Mouse (Mus musculus) embryonic facial prominence, embryonic 14.5 days (tissue): ENCODE results near the gene Zdhhc14. TPM values are rescaled to one million over a fixed set of nuclear protein-coding genes. Genes with fewer than 3 reads are reported as not detected.

Source experiments
- ATAC-seq: fragments of 200-750 bp; cut with Nextera tagmentation; 2 replicates; pipeline ENCODE4 v1.8.0; 2017; ENCODE audit warnings: low read depth, moderate number of reproducible peaks, moderate TSS enrichment
- DNase-seq: peaks from one replicate; pipeline ENCODE4 v3.0.0-alpha.2; 2015; ENCODE audit warnings: low spot score
- H3K27ac ChIP-seq: fragments of 300-500 bp; sonication (generic); replicated peaks from 2 replicates; pipeline ENCODE4 v1.5.1; 2014; ENCODE audit warnings: low read depth, mild to moderate bottlenecking, low read length, moderate library complexity
- H3K27me3 ChIP-seq: fragments of 300-500 bp; sonication (generic); replicated peaks from 2 replicates; pipeline ENCODE4 v1.6.1; 2014; ENCODE audit warnings: low read length; ENCODE audit not compliant: control insufficient read depth, insufficient read depth
- H3K36me3 ChIP-seq: fragments of 300-500 bp; sonication (generic); 2 replicates; pipeline ENCODE4 v1.6.1; 2014; ENCODE audit warnings: low read length, mixed read lengths; ENCODE audit not compliant: control insufficient read depth, insufficient read depth
- H3K4me1 ChIP-seq: fragments of 300-500 bp; sonication (generic); 2 replicates; pipeline ENCODE4 v1.6.1; 2014; ENCODE audit warnings: antibody characterized with exemption, low read length; ENCODE audit not compliant: control insufficient read depth, insufficient read depth
- H3K4me2 ChIP-seq: fragments of 300-500 bp; sonication (generic); 2 replicates; pipeline ENCODE4 v1.6.1; 2014; ENCODE audit warnings: low read depth, mild to moderate bottlenecking, low read length, moderate library complexity, mixed read lengths
- H3K4me3 ChIP-seq: fragments of 300-500 bp; sonication (generic); 2 replicates; pipeline ENCODE4 v1.5.1; 2014; ENCODE audit warnings: low read depth, mild to moderate bottlenecking, low read length
- H3K9ac ChIP-seq: fragments of 300-500 bp; sonication (generic); 2 replicates; pipeline ENCODE4 v1.6.1; 2014; ENCODE audit warnings: low read depth, mild to moderate bottlenecking, low read length, moderate library complexity, mixed read lengths
- H3K9me3 ChIP-seq: fragments of 300-500 bp; sonication (generic); 2 replicates; pipeline ENCODE4 v1.6.1; 2016; ENCODE audit warnings: low read length; ENCODE audit not compliant: control insufficient read depth
- WGBS: fragments of 180-500 bp; shearing (Covaris S2); extraction: QIAGEN DNeasy Blood & Tissue Kit; methylation state at CpG from one replicate; pipeline ENCODE4 v1.1.7; 2014; 5-methylcytosine and 5-hydroxymethylcytosine counted together
- polyA plus RNA-seq: library from polyadenylated mRNA; unstranded; fragments of >200 nt; fragmentation: Nextera tagmentation; extraction: Ambion mirVana; gene quantifications from 2 replicates; pipeline ENCODE4 v1.2.1, GENCODE M21; 2014

The Zdhhc14 gene
- polyA plus RNA-seq, 1 experiment from 2014 or later, result 4.6 TPM

DNA sequence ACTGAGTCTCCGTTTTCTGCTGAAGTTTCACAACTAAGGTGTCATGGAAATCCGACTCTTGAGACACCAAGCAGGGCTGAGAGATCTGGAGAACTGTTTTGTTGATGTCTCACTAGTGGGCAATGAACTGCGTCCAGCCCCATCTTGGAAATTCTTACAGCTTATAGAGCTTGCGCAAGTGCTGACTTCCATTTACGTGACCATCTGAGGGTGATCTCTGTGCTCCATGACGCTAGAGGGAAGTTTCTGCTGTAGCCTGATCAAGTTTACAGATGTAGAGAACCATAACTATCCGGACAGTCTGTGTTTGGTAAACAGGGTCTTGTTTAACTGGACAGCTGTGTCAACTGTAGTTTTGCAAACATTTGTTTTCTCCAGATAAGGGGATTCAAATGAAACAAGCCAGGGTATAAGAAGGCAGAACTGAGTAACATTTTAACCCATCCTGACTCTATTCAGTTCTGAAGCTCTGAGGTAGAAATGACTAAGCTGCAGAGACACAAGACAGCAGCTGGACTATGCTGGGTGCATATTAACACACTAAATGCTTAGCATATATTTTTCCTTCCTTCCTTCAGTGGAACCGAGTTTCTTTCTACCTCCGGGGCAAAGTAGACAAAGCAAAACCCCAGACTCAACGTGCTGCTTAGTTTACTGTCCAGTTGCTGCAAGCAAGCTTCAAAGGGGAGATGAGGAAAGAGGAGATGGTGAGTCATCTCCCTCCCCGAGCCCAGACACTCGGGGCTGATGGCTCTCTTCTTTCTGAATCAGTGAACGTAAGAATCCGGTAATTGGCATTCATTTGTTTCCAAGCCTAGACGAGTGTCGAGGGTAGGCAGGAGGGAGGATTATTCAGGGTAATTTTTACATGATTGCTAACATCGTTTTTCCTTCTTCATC is 77.0 kb downstream of the Zdhhc14 start:
- H3K27me3 ChIP-seq, result no peaks in the 10 kb centered on the region

DNA sequence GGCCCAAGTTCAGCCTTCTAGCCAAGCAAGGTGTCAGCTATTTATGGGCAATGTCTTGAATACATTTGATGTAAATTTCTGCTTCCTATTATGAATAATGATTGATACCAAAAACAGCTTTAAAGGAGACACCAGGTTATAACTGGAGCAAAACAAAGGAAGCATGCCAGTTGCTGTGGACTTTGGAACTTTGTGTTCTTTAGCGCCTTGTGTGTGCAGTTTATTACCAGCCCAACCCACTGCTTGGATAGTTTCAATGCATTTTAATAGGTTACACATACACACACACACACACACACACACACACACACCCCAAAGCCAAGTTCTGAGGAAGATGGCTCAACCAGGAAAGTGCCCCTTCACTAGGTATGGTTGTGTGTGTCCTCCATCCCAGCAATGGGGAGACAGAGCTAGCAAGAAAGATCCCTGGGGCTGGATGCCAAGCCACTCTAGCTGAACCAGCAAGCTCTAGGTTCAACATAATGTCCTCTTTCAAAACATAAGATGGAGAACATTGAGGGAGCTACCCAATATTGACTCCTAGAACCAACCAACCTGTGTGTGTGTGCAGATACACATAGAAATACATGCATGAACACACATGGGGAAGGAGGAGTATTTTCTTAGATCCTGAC is 79.9 kb downstream of the Zdhhc14 start:
- ATAC-seq, result no peak
- no peaks in the 10 kb centered on the region for H3K9me3 ChIP-seq
- WGBS, result 92% methylated on average over 1 of the region's 1 CpGs

More for the DNA sequence above, 77.0 kb downstream of the Zdhhc14 start:
- ATAC-seq (no peak), DNase-seq (no peak)
- Histone ChIP-seq H3K9me3 (no peaks in the 10 kb centered on the region), H3K36me3 (no peaks in the 10 kb centered on the region), H3K9ac (no peak overlapping the region), H3K4me3 (no peak overlapping the region), H3K27ac (no peak overlapping the region), H3K4me1 (no peaks in the 10 kb centered on the region), H3K4me2 (no peak overlapping the region)
- WGBS, result 60% methylated on average over 17 of the region's 17 CpGs

DNA sequence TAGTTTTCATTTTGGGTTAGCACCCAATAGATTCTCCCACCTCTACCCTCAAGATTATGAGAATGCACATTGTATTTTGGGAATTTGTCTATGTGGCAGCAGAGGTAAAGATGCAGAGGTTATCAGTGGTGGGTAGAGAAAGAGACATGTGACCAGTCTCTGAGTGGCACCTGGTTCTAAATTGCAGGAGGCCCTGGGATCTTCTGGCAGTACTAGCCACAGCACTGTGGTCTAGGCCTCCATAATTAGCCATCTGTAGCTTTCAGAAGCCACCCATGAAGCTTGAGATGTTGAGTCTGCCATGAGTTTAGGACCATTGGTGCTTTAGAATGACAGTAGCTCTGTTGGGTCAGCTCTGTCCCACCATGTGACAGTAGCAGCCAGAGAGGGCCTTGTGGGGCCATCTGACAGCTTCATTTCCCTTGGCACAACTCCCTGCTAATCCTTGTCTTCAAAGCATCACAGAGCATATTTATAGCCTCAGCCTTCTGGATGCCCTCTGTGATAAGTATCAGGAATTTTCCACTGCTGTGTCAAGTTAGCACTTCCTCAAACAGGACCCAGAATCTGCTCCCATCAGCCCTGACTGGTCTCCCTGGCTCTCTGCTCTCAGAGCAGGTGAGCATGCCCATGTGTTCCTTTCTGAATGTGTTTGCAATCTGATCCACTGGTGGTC is 80.5 kb downstream of the Zdhhc14 start:
- Histone ChIP-seq H3K9me3 (no peaks in the 10 kb centered on the region), H3K9ac (no peak overlapping the region), H3K36me3 (no peaks in the 10 kb centered on the region), H3K27ac (no peak overlapping the region), H3K4me1 (peaks cover 5% of the 10 kb centered on the region; the same call in 1 of the 2 replicates), H3K4me3 (no peak overlapping the region), H3K4me2 (no peak overlapping the region), H3K27me3 (no peaks in the 10 kb centered on the region)
- DNase-seq, result no peak
- no peak for ATAC-seq

More for the DNA sequence above, 79.9 kb downstream of the Zdhhc14 start:
- Histone ChIP-seq H3K9ac (no peak overlapping the region), H3K4me1 (peaks cover 5% of the 10 kb centered on the region; the same call in 1 of the 2 replicates), H3K27me3 (no peaks in the 10 kb centered on the region), H3K36me3 (no peaks in the 10 kb centered on the region), H3K4me2 (no peak overlapping the region), H3K4me3 (no peak overlapping the region), H3K27ac (no peak overlapping the region)
- no peak for DNase-seq

DNA sequence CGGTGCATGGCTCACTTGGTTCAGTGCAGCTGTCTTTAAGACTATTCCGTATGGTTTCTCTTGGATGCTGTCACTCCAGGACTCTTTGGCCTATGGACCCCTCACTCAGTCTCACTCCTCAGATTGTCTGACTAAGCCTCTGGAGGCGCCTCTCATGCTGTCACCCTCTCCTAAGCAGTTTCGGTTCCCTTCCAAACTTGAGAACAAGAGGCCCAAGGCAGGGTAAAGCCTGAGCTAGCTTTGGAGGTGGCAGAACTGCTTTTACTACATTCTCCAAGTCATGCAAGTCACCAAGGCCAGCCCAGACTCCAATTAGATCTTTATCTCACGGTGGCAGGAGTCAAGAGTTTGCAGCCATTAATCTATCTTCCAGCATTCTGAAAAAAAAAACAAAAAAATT is 82.3 kb downstream of the Zdhhc14 start:
- no peaks in the 10 kb centered on the region for H3K36me3 ChIP-seq
- ATAC-seq, result no peak
- H3K4me2 ChIP-seq, result no peak overlapping the region
- H3K9me3 ChIP-seq, result no peaks in the 10 kb centered on the region
- no peaks in the 10 kb centered on the region for H3K27me3 ChIP-seq
- WGBS, result 68% methylated on average over 5 of the region's 5 CpGs
- H3K4me3 ChIP-seq, result no peak overlapping the region
- DNase-seq, result no peak
- H3K9ac ChIP-seq, result no peak overlapping the region
- peaks cover 5% of the 10 kb centered on the region; the same call in 1 of the 2 replicates for H3K4me1 ChIP-seq
- H3K27ac ChIP-seq, result no peak overlapping the region

DNA sequence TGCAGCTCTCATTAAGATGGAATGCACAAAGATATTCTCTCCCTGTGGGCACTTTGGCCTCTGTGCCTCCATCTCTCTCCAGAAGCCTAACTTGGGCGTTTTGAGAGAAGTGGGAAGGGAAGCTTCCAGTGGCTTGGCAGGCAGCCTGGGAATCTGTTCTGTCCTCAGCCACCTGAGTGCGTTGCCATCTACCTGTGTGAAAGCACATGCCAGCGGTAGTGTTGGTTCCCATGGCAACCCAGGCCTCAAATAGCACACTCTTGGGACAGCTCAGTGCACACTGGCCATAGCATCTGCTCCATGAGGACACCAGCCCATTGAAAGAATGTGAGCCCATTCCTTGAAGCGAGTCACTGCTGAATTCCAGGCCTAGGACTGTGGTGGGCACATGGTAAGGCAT is 83.2 kb downstream of the Zdhhc14 start:
- no peak overlapping the region for H3K4me2 ChIP-seq
- peak; percentile 70; the same call in 1 of the 2 replicates for ATAC-seq
- H3K27ac ChIP-seq, result no peak overlapping the region
- WGBS, result 68% methylated on average over 4 of the region's 4 CpGs
- DNase-seq, result peak; percentile 45
- no peaks in the 10 kb centered on the region for H3K36me3 ChIP-seq
- no peaks in the 10 kb centered on the region for H3K9me3 ChIP-seq
- no peaks in the 10 kb centered on the region for H3K27me3 ChIP-seq
- H3K4me1 ChIP-seq, result peaks cover 5% of the 10 kb centered on the region; the same call in 1 of the 2 replicates
- H3K9ac ChIP-seq, result no peak overlapping the region
- no peak overlapping the region for H3K4me3 ChIP-seq

DNA sequence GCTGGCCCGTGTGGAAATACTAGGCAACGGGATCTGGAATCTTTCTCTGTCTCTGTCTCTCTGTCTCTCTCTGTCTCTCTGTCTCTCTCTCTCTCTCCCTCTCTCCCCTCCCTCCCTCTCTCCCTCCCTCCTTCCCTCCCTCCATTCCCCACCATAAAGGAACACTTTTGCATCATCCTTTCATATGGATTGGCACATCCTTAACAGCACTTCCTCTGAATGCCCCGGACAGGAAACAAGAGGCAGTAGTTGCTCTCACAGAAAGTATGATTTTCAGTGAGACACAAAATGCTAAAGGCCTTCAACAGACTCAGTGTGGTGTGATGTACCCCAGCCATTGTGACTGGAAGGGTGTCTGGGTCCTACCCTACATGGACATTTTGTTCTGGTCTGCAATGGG is 89.9 kb downstream of the Zdhhc14 start:
- Histone ChIP-seq H3K9me3 (no peaks in the 10 kb centered on the region), H3K36me3 (no peaks in the 10 kb centered on the region), H3K27me3 (no peaks in the 10 kb centered on the region), H3K4me1 (no peaks in the 10 kb centered on the region), H3K27ac (no peak overlapping the region), H3K4me3 (no peak overlapping the region), H3K4me2 (no peak overlapping the region), H3K9ac (no peak overlapping the region)
- DNase-seq (no peak), ATAC-seq (no peak)
- 87% methylated on average over 3 of the region's 3 CpGs for WGBS

DNA sequence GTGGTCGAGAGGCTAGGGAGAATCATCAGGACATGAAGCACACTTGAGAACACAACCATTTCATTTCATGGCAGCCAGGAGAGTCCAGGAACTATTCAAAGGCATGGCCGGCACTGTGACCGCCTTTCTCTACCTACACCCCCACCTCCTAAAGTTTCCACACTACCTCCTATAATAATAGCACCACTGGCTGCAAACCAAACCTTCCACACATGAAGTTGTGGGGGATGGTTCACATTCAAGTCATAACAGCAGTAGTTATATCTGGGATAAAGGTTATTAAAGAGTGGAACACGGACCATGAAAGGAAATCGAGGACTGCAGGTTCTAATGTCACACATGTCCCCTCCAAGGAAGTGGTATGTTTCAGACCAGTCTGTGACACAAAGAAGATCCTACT is 90.6 kb downstream of the Zdhhc14 start:
- H3K27ac ChIP-seq, result no peak overlapping the region
- no peak overlapping the region for H3K9ac ChIP-seq
- ATAC-seq, result no peak
- DNase-seq, result no peak
- no peaks in the 10 kb centered on the region for H3K27me3 ChIP-seq
- no peaks in the 10 kb centered on the region for H3K9me3 ChIP-seq
- H3K4me2 ChIP-seq, result no peak overlapping the region
- 81% methylated on average over 5 of the region's 5 CpGs for WGBS
- no peak overlapping the region for H3K4me3 ChIP-seq
- H3K4me1 ChIP-seq, result no peaks in the 10 kb centered on the region
- no peaks in the 10 kb centered on the region for H3K36me3 ChIP-seq

DNA sequence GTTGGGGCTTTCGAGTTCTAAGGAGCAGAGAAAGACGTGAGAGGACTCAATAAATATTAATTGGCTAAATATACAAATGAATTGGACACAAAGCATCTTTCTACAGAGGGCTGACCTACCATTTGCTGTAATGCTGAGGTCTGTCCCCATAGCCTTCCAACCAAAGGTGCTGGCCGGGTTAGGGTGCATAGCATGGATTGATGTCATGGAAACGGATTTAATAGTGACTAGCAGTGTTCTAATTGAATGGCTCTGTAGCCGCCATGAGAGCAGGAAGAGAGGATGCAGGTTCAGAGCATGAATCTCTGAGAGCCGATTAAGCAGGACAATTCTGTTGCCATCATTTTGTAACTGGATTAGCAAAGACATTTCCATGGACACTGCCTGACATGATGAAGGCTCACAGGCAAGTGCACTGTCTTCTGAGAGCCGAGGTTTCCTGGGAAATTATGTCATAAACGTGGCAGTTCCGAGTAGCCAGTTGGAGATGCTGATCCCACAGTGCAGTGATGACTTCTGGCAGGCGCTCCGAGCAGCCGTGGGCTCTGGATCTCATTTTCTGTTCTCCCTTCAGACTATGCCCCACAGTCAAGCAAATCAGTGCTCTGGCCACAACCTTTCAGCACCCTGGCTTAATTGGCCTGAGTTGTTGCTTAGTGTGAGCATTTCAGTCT is 91.3 kb downstream of the Zdhhc14 start:
- Histone ChIP-seq H3K36me3 (no peaks in the 10 kb centered on the region), H3K27ac (no peak overlapping the region), H3K9me3 (no peaks in the 10 kb centered on the region), H3K4me1 (no peaks in the 10 kb centered on the region), H3K27me3 (no peaks in the 10 kb centered on the region), H3K4me3 (no peak overlapping the region), H3K4me2 (no peak overlapping the region), H3K9ac (no peak overlapping the region)
- 57% methylated on average over 12 of the region's 12 CpGs for WGBS
- DNase-seq (no peak), ATAC-seq (no peak)
